Mouse (Mus musculus) hindbrain, embryonic 13.5 days (tissue): ENCODE results near the gene Marcks. TPM values are rescaled to one million over a fixed set of nuclear protein-coding genes. Genes with fewer than 3 reads are reported as not detected.

Source experiments
- ATAC-seq: fragments of 200-750 bp; cut with Nextera tagmentation; 2 replicates; pipeline ENCODE4 v1.8.0; 2017; ENCODE audit warnings: moderate TSS enrichment; ENCODE audit not compliant: low FRiP score
- H3K27ac ChIP-seq: fragments of 300-500 bp; sonication (generic); 2 replicates; pipeline ENCODE4 v1.5.1; 2015; ENCODE audit warnings: inconsistent platforms, mild to moderate bottlenecking, moderate library complexity
- H3K27me3 ChIP-seq: fragments of 300-500 bp; sonication (generic); 2 replicates; pipeline ENCODE4 v1.6.1; 2015; ENCODE audit warnings: mild to moderate bottlenecking, inconsistent platforms
- H3K36me3 ChIP-seq: fragments of 300-500 bp; sonication (generic); 2 replicates; pipeline ENCODE4 v1.6.1; 2015; ENCODE audit warnings: mild to moderate bottlenecking, inconsistent platforms
- H3K4me1 ChIP-seq: fragments of 300-500 bp; sonication (generic); replicated peaks from 2 replicates; pipeline ENCODE4 v1.6.1; 2015; ENCODE audit warnings: inconsistent platforms
- H3K4me2 ChIP-seq: fragments of 300-500 bp; sonication (generic); 2 replicates; pipeline ENCODE4 v1.6.1; 2015; ENCODE audit warnings: inconsistent platforms, mild to moderate bottlenecking, moderate library complexity
- H3K4me3 ChIP-seq: fragments of 300-500 bp; sonication (generic); 2 replicates; pipeline ENCODE4 v1.5.1; 2015; ENCODE audit warnings: mild to moderate bottlenecking, inconsistent platforms
- H3K9ac ChIP-seq: fragments of 300-500 bp; sonication (generic); 2 replicates; pipeline ENCODE4 v1.6.1; 2015; ENCODE audit warnings: mild to moderate bottlenecking, inconsistent platforms
- H3K9me3 ChIP-seq: fragments of 300-500 bp; sonication (generic); 2 replicates; pipeline ENCODE4 v1.6.1; 2016; ENCODE audit warnings: inconsistent platforms
- WGBS: fragments of 180-500 bp; shearing (Covaris S2); methylation state at CpG from one replicate; pipeline ENCODE4 v1.1.7; 2015; 5-methylcytosine and 5-hydroxymethylcytosine counted together
- polyA plus RNA-seq: library from polyadenylated mRNA; unstranded; fragments of >200 nt; fragmentation: Nextera tagmentation; extraction: Ambion mirVana; gene quantifications from 2 replicates; pipeline ENCODE4 v1.2.1, GENCODE M21; 2015

Gene Marcks
- polyA plus RNA-seq, 1 experiment from 2014 or later: 257 TPM

- no peak overlapping the region for H3K4me3 ChIP-seq
- no peak overlapping the region for H3K9ac ChIP-seq
- H3K27me3 ChIP-seq: no peaks in the 10 kb centered on the region
- H3K4me2 ChIP-seq: no peak overlapping the region
- WGBS: 84% methylated on average over 1 of the region's 1 CpGs
- no peaks in the 10 kb centered on the region for H3K36me3 ChIP-seq
- no peaks in the 10 kb centered on the region for H3K9me3 ChIP-seq
- H3K27ac ChIP-seq: no peak overlapping the region
- no peak for ATAC-seq
- peaks cover 7% of the 10 kb centered on the region for H3K4me1 ChIP-seq
Measured at GRCm38 (mm10) chr10:37145456-37145855, 6.7 kb upstream of the Marcks start.

- no peak for ATAC-seq
- 56% methylated on average over 4 of the region's 4 CpGs for WGBS
- H3K27ac ChIP-seq: peak overlapping the region; percentile 99
Measured at GRCm38 (mm10) chr10:37141621-37142020, 2.9 kb upstream of the Marcks start.

GRCm38 (mm10) chr10:37140736-37141451, 2.2 kb upstream of the Marcks start:
- Histone ChIP-seq H3K9me3 (no peaks in the 10 kb centered on the region), H3K4me3 (peak overlapping the region; percentile 84), H3K4me2 (peak overlapping the region; percentile 65), H3K36me3 (peaks cover 8% of the 10 kb centered on the region), H3K27ac (peak overlapping the region; percentile 99), H3K27me3 (no peaks in the 10 kb centered on the region), H3K9ac (peak overlapping the region; percentile 99), H3K4me1 (peaks cover 7% of the 10 kb centered on the region)
- ATAC-seq: peak; percentile 93
- under 1% methylated on average over 32 of the region's 47 CpGs for WGBS

More at GRCm38 (mm10) chr10:37141621-37142020, 2.9 kb upstream of the Marcks start:
- Histone ChIP-seq H3K36me3 (peaks cover under 1% of the 10 kb centered on the region; the same call in 1 of the 2 replicates), H3K4me3 (peak overlapping the region; percentile 84), H3K4me1 (peaks cover 7% of the 10 kb centered on the region), H3K27me3 (no peaks in the 10 kb centered on the region), H3K9ac (peak overlapping the region; percentile 60), H3K9me3 (no peaks in the 10 kb centered on the region), H3K4me2 (peak overlapping the region; percentile 65)

GRCm38 (mm10) chr10:37140166-37140735, 1.5 kb upstream of the Marcks start:
- peaks cover 7% of the 10 kb centered on the region for H3K4me1 ChIP-seq
- peak overlapping the region; percentile 99 for H3K27ac ChIP-seq
- peak overlapping the region; percentile 99 for H3K9ac ChIP-seq
- H3K36me3 ChIP-seq: peaks cover 10% of the 10 kb centered on the region
- no peaks in the 10 kb centered on the region for H3K9me3 ChIP-seq
- 0% methylated on average over 24 of the region's 24 CpGs for WGBS
- peak overlapping the region; percentile 65 for H3K4me2 ChIP-seq
- no peaks in the 10 kb centered on the region for H3K27me3 ChIP-seq
- no peak for ATAC-seq
- H3K4me3 ChIP-seq: peak overlapping the region; percentile 84

- Histone ChIP-seq H3K9me3 (no peaks in the 10 kb centered on the region), H3K27me3 (no peaks in the 10 kb centered on the region), H3K4me3 (peak overlapping the region; percentile 84), H3K27ac (peak overlapping the region; percentile 99), H3K4me2 (peak overlapping the region; percentile 65), H3K4me1 (peaks cover 11% of the 10 kb centered on the region), H3K36me3 (peaks cover 14% of the 10 kb centered on the region), H3K9ac (peak overlapping the region; percentile 99)
- ATAC-seq: no peak
- under 1% methylated on average over 26 of the region's 26 CpGs for WGBS
Measured at GRCm38 (mm10) chr10:37139443-37140165, 884 bp upstream of the Marcks start.

DNA sequence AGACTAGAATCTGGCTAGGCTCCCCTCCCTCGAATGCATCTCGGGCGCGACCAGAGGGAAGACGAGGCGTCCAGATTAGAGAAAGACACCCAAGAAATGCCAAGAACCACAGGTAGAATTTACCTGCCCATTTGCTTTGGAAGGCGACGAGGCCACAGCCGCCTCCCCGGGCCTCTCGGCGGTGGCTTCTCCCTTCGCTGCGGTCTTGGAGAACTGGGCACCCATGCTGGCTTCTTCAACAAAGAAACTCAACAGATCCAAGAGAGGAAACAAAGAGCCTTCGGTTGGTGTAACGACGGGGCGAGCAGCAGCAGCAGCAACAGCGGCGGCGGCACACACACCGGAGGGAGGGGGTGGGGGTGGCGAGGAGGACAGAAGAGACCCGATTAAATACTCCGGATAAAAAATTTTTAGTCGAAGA, 399 bp downstream of the Marcks start:
- Histone ChIP-seq H3K9ac (peak overlapping the region; percentile 99), H3K4me1 (peaks cover 22% of the 10 kb centered on the region), H3K4me2 (no peak overlapping the region), H3K36me3 (peaks cover 19% of the 10 kb centered on the region), H3K4me3 (peak overlapping the region; percentile 84), H3K9me3 (no peaks in the 10 kb centered on the region), H3K27ac (peak overlapping the region; percentile 99), H3K27me3 (no peaks in the 10 kb centered on the region)
- WGBS: under 1% methylated on average over 26 of the region's 26 CpGs
- ATAC-seq: no peak

DNA sequence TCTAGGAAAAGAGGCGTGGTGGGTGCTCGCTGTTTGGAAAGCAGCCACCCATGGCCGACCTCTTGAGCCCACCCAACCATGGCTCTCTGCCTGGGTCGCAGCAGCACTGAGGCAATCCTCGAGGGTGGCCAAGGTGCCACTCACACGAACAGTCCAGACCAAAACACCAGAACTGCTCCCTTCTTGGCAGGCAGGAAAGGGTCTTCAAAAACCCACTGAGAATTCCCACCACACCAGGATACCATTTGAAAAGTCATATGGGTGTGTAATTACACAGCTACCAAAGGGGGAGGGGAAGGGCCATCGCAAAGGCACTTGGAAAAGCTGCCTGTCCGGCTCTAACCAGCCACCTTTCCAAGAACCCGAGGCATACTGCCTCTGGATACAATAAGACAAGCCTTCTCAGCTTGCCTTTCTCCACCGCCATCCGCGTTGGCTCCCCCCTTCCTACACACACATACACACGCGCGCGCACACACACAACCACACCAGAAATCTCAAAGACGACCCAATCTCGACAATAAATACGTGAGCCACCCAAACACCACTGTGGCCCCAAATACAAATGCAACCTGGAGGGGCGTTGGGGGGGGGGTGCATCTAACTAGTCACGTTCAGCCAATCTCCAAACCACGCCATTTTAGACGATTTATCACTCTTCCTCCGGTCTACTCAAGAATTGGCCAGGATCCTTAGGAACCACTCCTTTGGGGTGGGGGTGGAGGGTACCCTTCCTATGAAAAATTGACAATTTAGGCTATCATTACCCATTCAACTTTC, 999 bp downstream of the Marcks start:
- Histone ChIP-seq H3K27ac (peak overlapping the region; percentile 99), H3K4me1 (peaks cover 24% of the 10 kb centered on the region), H3K9me3 (no peaks in the 10 kb centered on the region), H3K9ac (peak overlapping the region; percentile 99), H3K27me3 (no peaks in the 10 kb centered on the region), H3K4me3 (peak overlapping the region; percentile 84), H3K36me3 (peaks cover 19% of the 10 kb centered on the region), H3K4me2 (peak overlapping the region; percentile 81)
- WGBS: under 1% methylated on average over 24 of the region's 24 CpGs
- ATAC-seq: no peak

DNA sequence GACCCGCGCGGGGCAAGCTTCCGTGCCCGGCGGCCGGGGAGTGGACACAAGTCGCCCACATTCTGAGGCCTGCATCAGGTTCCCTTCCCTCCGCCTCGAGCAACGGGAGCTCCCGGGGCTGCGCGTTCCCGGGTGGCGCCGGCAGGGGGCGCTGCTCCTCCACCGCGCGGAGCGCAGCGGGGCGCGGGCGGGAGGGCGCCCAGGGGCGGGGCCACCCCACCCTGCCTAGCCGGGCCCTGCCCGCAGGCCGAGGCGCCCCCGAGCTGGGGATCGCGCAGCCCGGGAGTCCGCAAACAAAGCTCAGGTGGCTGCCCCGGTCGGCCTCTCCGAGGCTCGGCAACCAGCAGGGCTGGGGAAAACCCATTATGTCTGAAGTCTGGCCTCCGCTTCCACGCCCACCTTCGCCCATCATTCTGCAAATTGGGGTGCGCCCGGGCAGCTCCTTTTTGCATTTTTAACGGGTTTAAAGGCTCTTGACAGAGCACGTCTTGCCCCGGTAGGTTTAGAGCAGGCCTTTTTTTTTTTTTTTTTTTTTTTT, 1.7 kb downstream of the Marcks start:
- WGBS: under 1% methylated on average over 45 of the region's 49 CpGs
- Histone ChIP-seq H3K4me2 (peak overlapping the region; percentile 81), H3K9ac (peak overlapping the region; percentile 99), H3K9me3 (no peaks in the 10 kb centered on the region), H3K4me1 (peaks cover 24% of the 10 kb centered on the region), H3K27me3 (no peaks in the 10 kb centered on the region), H3K4me3 (peak overlapping the region; percentile 84), H3K36me3 (peaks cover 19% of the 10 kb centered on the region), H3K27ac (peak overlapping the region; percentile 99)
- ATAC-seq: peak; percentile 47

DNA sequence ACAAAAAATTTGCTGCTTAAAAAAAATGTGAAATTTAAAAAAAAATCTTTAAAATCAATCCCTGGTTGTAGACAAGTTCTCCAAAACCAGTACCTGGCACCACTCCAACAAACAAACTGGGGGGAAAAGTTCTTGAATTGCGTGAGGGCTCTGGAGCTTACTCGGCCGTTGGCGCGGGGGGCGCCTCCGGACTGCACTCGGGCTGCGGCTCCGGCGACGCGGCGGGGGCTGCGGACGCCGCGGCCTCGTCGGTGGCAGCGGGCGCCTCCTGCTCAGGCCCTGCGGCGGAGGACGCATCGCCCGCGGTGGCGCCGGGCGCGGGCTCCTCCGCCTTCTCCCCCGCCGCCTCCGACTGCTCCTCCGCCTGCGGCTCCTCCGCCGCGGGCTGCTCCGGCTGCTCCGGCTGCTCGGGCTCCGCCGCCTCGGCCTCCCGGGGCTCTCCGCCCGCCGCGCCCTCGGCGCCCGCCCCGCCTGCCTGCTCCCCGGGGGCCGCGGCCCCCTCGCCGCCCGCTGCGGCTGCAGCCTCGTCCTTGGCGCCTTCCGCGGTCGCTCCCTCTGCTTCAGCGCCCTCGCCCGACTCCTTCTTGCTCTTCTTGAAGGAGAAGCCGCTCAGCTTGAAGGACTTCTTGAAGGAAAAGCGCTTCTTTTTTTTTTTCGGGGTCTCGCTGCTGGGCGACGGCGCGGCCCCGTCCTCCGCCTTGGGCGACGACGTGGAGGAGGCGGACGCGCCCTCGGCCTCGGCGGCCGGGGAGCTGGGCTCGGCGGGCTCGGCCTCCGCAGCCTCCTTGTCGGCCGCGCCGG, 2.6 kb downstream of the Marcks start:
- H3K36me3 ChIP-seq: peaks cover 22% of the 10 kb centered on the region
- H3K4me3 ChIP-seq: peak overlapping the region; percentile 84
- ATAC-seq: no peak
- peak overlapping the region; percentile 99 for H3K27ac ChIP-seq
- H3K27me3 ChIP-seq: no peaks in the 10 kb centered on the region
- H3K4me2 ChIP-seq: peak overlapping the region; percentile 81
- H3K9me3 ChIP-seq: no peaks in the 10 kb centered on the region
- H3K4me1 ChIP-seq: peaks cover 19% of the 10 kb centered on the region
- peak overlapping the region; percentile 99 for H3K9ac ChIP-seq
- WGBS: under 1% methylated on average over 88 of the region's 99 CpGs

DNA sequence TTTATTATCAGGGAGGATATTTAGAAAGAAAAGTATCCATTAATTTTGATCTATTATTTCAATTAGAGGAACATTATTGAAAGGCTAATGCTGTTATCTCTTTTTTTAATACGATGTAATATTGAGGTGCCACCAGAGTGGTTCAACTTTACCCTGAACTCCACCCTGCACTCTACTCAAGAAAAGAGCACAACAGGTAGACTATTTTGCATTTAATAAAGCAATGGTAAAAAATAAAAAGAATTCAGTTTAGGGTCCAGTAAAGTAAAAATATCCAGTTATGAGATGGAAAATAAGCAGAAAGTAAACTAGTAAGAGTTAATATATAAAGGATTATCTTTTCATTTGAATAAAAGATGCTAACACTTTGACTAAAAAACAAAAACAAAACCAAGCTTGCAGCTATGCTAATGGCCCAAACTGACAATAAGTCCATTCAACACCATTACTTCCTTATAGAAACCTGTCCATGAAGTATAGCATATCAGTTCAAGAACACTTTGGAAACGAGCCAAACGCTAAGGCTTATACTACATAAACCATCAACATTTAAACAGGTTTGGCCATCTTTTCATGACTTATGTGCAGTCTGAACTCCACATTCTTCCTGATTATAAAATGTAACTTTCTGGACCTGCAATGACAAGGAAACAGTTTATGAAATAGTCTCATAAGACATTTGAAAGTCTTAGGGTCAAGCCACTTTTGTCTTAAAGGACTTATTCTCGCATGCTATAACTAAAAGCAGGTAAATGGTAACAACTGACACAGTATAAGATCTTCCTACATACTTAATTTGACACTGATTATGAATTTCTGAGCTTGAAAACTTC, 4.6 kb downstream of the Marcks start:
- Histone ChIP-seq H3K9me3 (no peaks in the 10 kb centered on the region), H3K36me3 (peaks cover 25% of the 10 kb centered on the region), H3K4me2 (peak overlapping the region; percentile 81), H3K4me3 (peak overlapping the region; percentile 84), H3K27me3 (no peaks in the 10 kb centered on the region), H3K27ac (0 out of 2 replicates have a peak overlapping the region, but pooled peaks have one; percentile 18), H3K4me1 (peaks cover 19% of the 10 kb centered on the region), H3K9ac (peak overlapping the region; percentile 68)
- 78% methylated on average over 4 of the region's 4 CpGs for WGBS
- no peak for ATAC-seq
